Mouse (Mus musculus): ENCODE results near the gene 1700067P10Rik.
A peak's percentile ranks its signal among the peaks of the same experiment; 100 is the strongest.

1700067P10Rik gene

DNA sequence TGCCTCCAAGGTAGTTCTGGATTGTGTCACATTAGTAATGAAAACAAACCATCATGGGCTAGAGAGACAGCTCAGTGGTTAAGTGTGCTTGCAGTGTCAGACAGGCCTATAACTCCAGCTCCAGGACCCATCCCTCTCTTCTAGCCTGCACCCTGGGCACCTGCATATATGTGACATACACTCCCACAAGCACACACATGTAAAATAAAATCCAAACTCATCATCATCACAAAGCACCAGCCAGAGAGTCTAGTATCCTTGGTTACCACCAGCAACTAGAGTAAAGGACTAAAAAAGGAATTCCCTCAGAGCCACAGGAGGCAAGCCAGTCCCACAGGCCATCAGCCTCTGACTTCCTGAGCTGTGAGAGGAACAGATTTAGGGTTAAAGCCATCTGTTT lies at the start of gene 1700067P10Rik:
TSS of gene 1700067P10Rik (plus strand) at position 301 of the 400 bp plus-strand sequence.
- no peak for DNase-seq (ENCODE audit: low read depth)

DNA sequence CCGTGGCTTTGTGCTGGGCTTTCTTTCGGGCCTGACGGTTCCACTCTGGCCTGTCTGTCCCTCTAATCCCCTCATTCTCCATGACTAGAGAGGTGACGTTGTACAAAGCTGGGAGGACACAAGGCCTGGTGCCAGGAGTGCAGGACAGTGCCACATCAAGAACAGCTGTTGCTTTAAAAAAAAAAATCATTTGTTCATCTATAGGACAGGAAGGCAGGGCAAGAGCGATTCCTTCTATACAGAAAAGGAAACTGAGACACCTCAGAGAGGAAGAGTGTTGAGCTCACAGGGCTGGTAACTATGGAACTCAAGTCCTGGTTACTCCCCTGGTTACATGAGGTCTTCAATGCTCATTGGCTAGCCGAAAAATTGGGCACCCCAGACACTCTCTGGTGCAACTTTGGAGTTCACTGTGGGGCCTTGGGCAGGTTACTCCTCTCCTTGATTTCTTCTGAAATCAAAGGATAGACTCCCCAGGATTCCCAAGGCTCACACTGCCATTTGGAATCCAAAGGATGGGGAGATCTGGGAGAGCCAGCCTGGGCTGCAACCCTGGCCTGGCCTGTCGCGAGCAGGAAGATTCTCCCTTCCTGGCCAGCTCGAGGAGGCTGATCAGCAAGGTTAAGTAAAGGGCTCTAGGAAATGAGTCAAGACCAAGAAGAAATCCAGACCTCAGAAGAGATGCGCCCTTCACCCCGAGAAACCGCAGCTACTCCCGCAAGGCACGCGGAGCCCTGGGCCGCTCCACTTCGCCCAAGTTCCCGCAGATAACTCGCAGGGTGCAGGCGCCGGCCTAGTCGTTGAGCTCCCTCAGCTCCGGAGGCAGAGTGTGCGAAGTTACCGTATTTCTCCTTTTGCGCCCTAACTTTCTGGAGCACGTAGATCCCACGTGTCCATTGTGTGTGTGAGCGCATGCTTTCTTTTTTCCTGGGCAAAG lies 47.5 kb upstream of the 1700067P10Rik start:
- DNase-seq (ENCODE audit: low read depth): peak; percentile 12

DNA sequence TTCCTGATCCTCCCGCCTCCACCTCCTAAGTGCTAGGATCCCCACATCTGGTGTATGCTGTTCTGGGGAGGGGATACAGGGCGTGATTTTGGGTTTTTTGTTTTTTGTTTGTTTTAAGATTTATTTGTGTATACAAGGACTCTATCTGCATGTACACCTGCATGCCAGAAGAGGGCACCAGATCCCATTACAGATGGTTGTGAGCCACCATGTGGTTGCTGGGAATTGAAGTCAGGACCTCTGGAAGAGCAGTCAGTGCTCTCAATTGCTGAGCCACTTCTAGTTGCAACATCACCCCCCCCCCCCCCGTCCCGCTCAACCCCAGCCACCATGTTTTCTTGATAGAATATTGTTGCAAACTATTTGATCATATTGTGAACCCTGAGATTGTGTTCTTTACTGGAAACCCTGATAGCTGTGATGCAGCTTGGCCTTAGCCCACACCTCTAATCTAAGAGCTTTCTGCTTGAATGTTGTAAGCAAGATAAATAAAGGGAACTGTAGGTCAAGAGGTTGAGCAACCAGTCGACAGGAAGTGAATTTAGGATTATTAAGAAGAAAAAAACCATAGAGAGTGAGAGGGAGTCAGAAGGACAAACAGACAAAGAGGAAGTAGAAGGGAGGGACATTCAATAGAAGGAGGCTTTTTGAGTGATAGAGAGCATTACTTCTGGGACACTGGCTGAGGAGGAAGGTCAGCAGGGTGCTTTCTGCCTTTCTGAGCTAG lies 45.8 kb upstream of the 1700067P10Rik start:
- DNase-seq (ENCODE audit: low read depth): peak; percentile 83

DNA sequence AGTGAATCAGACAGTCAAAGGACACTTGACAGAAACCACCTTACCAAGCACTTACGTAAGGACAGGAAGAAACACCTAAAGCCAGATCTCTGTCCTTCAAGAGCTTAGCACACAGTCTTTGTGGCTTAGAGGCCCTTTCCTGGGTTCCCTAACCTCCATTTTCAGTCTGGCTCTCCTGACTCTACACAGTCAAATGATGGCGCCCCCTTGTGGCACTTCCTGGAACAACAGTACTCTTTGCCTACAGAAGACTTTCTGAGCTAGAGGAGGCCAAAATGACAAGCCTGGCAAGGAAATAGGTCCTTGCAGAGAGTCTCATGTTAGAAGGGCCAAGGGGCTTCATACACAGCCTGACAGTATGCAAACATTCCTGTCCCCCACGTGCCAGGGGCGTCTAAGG lies 43.5 kb upstream of the 1700067P10Rik start:
- peak; percentile 69 for DNase-seq (ENCODE audit: low read depth)

DNA sequence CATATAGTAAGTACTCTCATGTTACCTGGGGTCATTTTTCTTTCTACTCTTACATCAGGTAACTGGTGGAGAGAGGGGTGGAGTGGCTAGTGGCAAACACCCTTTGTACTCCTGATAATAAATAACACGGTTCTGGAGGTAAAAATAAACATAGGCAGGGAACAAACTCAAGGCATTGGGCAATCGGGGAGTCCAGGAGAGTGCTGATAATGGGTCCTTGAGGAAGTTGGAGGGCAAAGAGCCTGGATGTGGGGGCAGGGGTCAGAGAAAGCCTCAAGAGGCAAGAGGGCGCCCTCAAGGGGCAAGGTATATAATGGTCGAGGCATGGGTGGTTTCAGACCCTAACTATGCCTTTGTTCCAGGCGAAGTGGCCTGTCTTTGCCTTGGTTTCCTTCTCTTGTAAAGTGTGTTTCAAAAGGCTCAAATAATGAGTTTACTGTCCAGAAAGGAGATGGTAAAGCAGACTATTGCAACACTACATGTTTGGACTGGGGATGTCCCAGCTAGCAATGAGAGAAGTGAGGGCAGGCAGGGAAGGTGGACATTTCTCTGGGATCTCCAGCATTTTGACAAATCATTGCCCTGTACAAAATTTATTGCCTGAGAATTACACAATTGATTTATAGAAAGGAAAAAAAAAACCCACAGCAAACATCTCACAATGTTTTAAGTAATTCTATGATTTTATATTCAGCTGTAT lies 37.3 kb upstream of the 1700067P10Rik start:
- DNase-seq (ENCODE audit: low read depth): peak; percentile 18

DNA sequence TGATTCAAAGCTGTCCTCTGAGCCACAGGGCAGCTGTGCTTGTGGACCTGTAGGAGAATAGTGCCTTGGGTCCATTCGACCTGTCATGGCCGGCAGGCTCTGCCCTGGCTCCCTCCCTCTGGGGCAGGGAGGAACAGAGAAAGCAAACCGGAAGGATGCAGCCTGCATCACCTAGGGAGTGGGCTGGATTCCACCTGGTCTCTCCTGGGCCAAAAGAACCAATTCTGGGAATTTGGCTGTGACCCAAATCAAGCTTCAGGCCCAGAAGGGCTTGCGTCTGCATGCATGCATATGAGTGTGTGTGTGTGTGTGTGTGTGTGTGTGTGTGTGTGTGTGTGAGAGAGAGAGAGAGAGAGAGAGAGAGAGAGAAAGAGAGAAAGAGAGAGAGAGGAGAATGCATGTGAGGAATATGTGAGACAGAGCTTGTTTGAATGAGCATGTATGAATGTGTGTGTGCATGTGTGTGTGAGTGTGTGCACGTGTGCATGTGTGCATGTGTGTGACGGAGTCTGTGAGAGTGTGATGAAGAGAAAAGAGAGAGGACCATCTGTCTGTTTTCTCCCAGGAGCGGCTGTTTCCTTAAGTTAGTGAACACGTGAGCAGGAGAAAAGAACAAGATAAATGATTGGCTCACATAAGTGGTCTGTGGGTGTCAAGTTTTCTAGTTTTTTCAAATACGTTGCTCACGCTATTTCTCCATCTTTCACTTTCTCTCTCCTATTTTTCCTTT lies 36.6 kb upstream of the 1700067P10Rik start:
- DNase-seq (ENCODE audit: low read depth): no peak

DNA sequence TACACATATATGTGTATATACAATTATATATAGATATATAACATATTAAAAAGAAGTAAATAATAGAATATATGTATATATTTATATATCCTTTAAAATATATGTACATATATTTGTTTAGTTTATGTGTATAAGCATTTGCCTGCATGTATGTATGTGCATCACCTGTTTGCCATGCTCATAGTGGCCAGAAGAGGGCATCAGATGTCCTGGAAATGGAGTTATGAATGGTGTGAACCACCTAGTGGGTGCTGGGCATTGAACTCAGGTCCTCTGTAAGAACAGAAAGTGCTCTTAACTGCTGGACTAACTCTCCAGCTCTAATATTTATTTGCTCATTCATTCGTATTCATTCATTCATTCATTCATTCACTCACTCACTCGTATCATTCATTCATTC lies 35.5 kb upstream of the 1700067P10Rik start:
- DNase-seq (ENCODE audit: low read depth): no peak

DNA sequence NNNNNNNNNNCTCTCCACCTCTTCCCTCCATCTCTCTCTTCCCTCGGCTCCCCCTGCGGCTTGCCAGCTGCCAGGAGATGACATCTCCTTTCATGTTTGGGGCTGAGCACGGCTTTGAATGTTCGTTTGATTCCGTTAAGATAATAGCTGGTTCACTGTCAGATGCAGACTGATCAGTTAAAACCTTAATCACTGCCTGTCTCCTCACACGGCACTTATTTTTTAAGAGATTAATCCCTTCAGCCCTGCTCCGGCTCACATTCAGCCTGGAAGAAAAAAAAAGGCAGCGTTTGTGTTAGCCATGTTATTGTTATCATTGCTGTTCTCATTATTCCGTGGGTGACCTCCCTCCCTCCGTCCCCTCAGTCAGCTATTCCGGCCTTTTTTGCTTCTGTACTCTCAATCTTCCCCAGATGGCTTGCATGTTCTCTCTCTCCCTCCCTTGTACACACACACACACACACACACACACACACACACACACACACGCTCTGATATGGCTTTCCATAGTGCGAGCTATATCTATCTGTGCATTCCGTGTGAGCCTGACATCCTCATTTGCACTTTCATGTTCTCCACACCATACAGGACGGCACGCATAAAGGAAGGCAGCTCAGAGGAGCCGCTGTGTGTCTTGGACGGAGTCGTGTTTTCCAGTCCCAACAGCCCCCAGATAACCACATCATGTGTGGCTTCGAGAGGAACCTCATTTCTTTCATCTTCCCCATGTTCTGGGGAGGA lies 33.9 kb upstream of the 1700067P10Rik start:
- no peak for DNase-seq (ENCODE audit: low read depth)

DNA sequence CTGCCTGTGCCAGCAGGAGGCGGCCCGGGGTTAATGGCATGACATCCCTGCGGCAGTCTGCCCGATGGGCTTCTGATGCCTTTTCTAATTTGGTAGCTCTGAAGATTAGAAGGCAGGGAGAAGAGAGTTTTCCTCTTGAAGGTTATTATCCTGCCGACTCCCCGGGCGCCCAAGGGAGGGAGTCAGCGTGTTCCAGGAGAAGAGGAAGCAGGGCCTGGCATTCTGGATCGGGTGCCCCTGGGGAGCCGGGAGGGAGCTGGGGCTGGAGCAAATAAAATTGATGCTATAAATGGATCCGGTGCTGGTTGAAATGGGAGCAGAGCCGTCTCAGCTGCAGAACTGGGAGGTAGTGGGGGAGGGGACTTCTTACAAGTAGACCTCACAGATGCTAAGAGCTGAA lies 31.7 kb upstream of the 1700067P10Rik start:
- no peak for DNase-seq (ENCODE audit: low read depth)

DNA sequence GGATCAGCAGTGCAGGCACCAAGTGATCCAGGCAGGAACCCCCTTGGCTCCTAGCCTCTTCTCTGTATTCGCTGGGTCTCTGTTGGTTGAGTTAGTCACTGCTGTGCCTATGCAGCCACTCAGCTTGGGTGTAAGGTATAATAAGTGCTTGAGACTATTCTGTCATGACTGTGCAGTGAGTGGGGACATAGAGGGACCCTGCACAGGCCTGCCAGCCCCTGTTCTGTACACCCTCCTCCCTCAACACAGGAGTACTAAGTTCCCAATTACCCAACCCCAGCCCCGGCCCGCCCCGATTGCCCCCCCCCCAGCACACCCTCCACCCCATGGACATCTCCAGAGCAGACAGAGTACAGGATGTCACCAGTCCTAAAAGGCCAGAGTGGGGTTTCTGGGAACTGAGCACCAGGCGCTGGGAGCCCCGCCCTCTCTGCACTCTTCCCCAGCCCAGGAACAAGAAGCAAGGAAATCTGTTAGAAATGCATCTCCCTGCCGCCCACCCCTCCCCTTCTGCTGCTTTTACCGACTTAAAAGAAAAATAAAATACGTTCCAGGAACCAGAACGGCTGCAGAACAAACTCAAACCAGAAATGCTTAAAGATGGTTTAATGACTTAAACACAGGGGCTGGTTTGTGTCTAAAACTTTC lies 24.8 kb upstream of the 1700067P10Rik start:
- DNase-seq (ENCODE audit: low read depth): no peak

DNA sequence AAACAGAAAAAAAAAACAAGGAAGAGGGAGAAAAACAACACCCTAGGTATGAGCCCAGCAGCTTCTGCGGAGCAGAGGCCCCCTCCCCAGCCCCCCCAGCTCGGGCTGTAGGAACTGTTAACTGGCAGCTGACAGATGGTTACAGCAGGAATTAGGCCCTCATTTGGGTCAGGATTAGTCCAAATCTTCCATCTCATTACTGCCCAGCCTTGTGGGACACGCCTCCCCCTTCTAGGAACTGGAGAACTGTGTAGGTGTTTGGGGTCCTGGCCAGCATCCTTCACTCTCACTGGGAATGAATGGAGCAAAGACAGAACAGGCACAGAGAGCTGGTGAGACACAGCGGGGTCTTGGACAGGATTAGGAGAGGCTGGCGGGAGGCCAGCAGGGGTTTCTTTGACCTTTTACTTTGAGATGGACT lies 24.0 kb upstream of the 1700067P10Rik start:
- no peak for DNase-seq (ENCODE audit: low read depth)

DNA sequence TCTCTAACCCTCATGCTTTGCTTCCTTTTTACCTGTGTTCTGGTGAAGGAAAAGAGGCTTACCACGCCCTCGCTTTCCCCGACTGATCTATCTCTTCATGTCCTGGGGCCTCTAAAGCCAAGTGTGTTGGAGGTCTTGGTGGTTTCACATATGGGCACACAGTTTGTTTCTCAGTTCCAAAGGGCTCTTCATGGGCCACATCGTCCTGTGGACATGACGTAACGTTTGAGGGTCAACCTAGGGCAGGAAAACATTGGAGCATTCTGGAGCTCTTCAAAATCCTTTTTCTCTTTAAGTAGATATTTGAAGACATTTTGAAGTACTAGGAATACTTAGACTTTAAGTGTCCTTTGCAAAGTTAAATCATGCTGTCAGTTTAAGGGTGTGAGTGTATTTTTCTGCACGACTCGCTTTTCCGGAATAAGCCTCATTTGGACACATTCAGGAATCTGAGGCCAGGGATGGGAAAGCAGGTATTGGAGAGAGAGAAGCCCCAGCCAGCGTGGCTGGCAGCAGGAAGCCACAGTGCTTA lies 22.0 kb upstream of the 1700067P10Rik start:
- DNase-seq (ENCODE audit: low read depth): no peak

DNA sequence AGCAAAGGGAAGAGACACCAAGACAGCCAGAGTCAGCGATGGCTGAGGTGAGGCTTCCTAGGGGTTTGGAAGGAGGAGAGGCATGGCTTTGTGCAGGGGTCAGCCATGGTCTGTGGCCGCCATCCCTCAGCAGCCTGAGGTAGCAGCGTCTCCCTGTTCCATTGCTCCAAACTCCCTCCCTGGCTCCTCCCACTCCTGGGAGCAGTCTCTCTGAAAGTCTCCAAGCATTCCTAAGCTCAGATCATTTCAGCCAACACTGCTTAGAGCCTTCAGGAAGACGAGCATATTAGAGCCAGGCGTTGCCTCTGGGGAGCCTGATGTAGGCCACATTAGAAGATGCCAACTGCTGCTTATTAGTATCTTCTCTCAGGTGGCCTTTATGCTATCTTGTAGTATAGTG lies 21.4 kb upstream of the 1700067P10Rik start:
- no peak for DNase-seq (ENCODE audit: low read depth)

DNA sequence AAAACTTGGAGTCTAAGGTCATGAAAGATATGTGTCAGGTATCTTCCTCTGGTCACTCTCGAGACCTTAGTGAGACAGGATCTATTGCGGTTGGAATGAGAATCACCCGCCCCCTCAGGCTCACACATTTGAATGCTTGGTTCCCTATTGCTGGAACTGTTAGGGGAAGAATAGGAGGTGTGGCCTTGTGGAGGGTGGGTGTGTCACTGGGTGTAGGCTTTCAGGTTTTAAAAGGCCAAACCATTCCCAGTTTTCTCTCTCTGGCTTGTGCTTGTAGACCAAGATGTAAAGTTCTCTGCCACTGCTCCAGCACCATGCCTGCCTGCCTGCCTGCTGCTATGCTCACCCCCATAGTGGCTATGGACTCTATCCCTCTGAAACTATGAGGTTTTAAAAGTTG lies 8.5 kb upstream of the 1700067P10Rik start:
- DNase-seq (ENCODE audit: low read depth): no peak

DNA sequence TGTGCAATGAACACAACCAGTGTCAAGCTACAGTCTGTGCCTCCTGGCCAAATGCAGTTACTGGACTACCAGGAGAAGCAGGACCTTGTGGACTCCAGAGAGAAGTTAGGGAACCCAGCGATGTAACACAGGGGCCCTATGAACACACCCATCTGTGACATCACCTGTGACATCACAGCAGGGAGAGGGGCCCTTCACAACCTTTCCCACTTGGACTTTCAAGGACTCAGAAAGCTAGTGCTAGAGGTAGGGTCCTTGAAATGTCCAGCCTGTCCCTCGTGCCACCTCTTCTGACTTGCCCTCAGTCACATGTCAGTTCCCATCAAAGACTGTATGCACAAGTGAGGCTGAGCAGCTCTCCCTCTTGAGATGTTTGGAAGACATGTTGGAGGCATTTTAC lies 327 bp downstream of the 1700067P10Rik start:
- no peak for DNase-seq (ENCODE audit: low read depth)

DNA sequence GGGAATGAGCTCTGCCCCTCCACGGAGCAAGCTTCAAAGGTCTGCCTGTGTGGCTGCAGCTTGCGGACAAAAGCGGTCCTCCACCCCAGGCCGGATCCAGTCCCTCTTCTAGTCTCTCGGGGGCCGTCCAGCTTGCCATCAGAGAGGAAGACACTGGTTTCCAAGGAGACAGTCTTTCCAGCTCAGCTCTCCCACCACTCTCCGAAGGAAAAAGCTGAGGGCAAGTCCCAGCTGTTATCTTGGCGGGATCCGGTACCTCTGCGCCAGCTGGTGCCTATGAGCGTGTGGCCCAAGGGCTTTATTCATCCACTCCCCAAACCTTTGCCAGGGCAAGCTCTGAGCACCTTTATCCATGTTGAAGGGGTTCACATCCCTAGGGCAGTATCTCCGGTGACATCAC lies 1.2 kb downstream of the 1700067P10Rik start:
- DNase-seq (ENCODE audit: low read depth): no peak

DNA sequence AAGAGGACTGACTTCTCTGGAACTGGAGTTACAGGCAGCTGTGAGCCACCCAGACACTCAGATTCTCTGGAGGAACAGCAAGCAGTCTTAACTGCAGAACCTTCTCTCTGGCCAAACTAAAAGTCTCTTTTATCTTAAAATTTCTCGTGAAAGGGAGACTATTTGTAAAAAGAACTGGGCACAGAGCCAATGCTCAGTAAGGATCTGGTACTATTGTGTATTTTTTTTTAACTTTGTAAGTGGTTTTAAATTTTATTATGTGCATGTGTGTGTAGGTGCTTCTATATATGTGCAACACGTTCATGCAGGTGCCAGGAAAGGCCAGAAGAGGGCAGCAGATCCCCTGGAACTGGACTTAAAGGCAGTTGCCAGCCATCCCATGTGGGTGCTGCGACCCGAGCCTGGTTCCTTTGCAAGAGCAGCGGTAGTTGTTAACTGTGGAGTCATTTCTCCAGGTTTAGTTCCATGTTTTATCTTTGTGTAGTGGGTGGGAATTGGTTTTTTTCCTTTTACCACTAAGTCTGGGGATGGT lies 4.2 kb downstream of the 1700067P10Rik start:
- DNase-seq (ENCODE audit: low read depth): peak; percentile 9

DNA sequence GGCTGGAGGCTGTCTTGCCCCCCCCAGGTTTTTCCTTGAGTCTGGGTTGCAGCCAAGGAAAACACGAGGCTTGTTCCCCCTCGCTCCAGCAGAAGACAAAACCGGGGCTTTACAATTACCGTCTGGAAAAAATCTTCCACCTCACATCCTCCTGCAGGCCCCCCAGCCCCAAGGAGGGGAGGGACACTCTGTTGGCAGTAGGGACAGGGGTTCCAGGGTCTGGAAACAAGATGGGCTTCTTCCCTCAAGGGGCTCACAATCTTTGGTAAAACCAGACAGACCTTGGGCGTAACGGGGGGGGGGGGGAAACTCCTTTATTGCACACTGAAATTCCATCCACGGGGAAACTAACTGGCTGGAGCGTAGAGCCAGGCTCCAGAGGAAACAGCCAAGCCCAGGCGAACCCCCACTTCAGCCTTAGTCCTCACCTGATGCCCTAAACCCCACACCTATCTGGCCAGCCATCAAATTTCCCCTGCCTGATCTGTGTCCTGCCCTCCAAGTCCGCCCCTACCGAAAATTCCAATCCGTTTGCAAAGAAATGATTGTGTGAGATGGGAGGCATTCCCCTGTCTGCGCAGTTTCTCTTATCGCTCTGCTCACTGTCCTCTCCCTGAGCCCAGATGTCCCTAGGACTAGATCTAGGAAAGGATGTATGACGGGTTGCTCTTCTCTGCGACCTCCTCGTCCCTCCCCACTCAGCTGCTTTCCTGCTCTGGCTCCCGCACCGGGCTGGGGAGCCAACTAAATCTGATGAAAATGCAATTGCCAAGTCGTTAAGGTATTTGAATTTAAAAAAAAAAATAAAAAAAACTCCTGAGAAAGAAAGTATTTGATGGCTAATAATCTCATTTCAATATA lies 5.9 kb downstream of the 1700067P10Rik start:
- no peak for DNase-seq (ENCODE audit: low read depth)

DNA sequence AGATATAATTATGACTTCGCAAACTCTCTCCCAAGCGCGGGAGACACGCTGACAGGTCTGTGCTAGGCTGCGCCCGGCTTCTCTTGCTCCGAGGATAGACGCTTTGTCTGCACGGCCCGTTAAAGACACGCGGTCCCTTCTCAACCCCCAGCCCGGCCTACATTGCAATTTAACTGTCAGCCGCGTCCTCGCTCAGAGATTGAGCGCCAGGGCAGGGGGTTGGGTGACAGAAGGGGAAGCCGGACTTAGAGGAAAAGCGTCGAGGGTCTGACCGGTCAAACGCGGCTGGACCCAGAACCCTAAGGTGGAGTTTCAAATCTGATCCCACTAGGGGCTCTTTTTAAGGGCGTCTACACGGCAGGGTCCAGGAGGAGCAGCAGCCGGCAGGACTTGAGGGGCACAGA lies 6.6 kb downstream of the 1700067P10Rik start:
- DNase-seq (ENCODE audit: low read depth): no peak
